Mouse (Mus musculus): ENCODE measurements at regions not wholly inside any gene's neighbourhood (a gene's known extent, or its start where the extent isn't known, plus 50 kb on each side); places are given as distances from the start of the nearest gene placed in this dataset.

GRCm38 (mm10) chrX:112984668-112985067 lies 200.6 kb downstream of the Chm start:
- intact Hi-C loops (cut with DNase I; ENCODE audit: low total_unique reads) = no loop called here
- no peak for DNase-seq

- intact Hi-C loops (cut with DNase I; ENCODE audit: low total_unique reads) = no loop called here
- DNase-seq = no peak
These were observed 201.2 kb downstream of the Chm start for GRCm38 (mm10) chrX:112984073-112984472.

GRCm38 (mm10) chrX:112978583-112978982 lies 206.7 kb downstream of the Chm start:
- DNase-seq = no peak
- intact Hi-C loops (cut with DNase I; ENCODE audit: low total_unique reads) = loop anchor here (10.0 kb wide), 1 partner anchor 456 kb away; no protein-coding TSS in a partner anchor

GRCm38 (mm10) chrX:112964093-112964492 lies 221.2 kb downstream of the Chm start:
- no peak for DNase-seq
- intact Hi-C loops (cut with DNase I; ENCODE audit: low total_unique reads) = no loop called here

- DNase-seq = no peak
- intact Hi-C loops (cut with DNase I; ENCODE audit: low total_unique reads) = no loop called here
These were observed 235.5 kb downstream of the Chm start for GRCm38 (mm10) chrX:112949792-112950191.

GRCm38 (mm10) chrX:112947521-112947920 lies 237.8 kb downstream of the Chm start:
- intact Hi-C loops (cut with DNase I; ENCODE audit: low total_unique reads) = no loop called here
- DNase-seq = no peak

GRCm38 (mm10) chrX:112925542-112926182 lies 227.2 kb upstream of the Pof1b start:
- DNase-seq = no peak
- intact Hi-C loops (cut with DNase I; ENCODE audit: low total_unique reads) = no loop called here

GRCm38 (mm10) chrX:112903631-112904410 lies 205.4 kb upstream of the Pof1b start:
- intact Hi-C loops (cut with DNase I; ENCODE audit: low total_unique reads) = loop anchor here (10.0 kb wide), 1 partner anchor 489 kb away; no protein-coding TSS in a partner anchor
- DNase-seq = no peak

- intact Hi-C loops (cut with DNase I; ENCODE audit: low total_unique reads) = no loop called here
- DNase-seq = no peak
These were observed 188.1 kb upstream of the Pof1b start for GRCm38 (mm10) chrX:112886539-112886938.
